Mouse (Mus musculus) NIH3T3 (cell line): ENCODE results near the gene Tmem9b.

Source experiments
- DNase-seq: peaks from one replicate; pipeline ENCODE4 v3.0.0-alpha.2; 2012; ENCODE audit warnings: low read depth

The Tmem9b gene

DNA sequence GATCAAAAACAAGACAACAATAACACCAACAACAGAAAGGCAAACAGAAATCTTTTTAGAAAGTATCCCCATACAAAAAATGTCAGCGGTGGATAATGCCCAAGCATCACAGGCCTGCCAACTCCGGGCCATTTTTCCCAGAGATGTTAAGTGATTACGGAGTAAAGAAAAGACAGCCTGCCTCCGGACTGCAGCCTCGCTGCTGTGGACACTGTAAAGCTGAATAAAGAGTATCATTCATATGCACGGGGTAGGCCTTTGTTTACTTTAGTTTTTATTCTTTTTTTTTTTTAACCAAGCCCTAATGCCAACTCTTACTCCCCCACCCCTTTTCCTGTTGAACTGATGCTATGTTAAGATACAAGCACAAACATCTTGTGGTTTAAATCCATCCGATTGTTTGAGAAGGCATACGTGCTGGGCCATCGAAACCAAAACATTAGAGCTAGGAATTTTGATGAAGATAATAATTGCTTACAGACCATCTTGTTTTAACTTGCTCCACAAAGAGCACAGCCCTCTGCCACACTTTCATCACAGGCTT, 66.0 kb downstream of the Tmem9b start:
- DNase-seq = no peak
